Mouse (Mus musculus): ENCODE measurements around the gene Vamp8. TPM values are rescaled to one million over a fixed set of nuclear protein-coding genes. Genes with fewer than 3 reads are reported as not detected.
A peak's percentile ranks its signal among the peaks of the same experiment; 100 is the strongest.

Vamp8 gene
- polyA plus RNA-seq, 1 experiment from 2014 or later = 146 TPM

- Histone ChIP-seq H3K9ac (no peak overlapping the region), H3K4me3 (no peak overlapping the region), H3K27me3 (no peaks in the 10 kb centered on the region), H3K4me2 (replicated peaks) (no peak overlapping the region), H3K9me3 (no peaks in the 10 kb centered on the region), H3K27ac (no peak overlapping the region), H3K4me1 (peaks cover 30% of the 10 kb centered on the region), H3K36me3 (no peaks in the 10 kb centered on the region)
- no peak for ATAC-seq (ENCODE audit: low FRiP score, low read depth)
- WGBS = 94% methylated on average over 5 of the region's 5 CpGs
These were observed 1.8 kb upstream of the Vamp8 start for GRCm38 (mm10) chr6:72392341-72392740.

- ATAC-seq (ENCODE audit: low FRiP score, low read depth) = no peak
- Histone ChIP-seq H3K27ac (peak overlapping the region; percentile 93), H3K9me3 (no peaks in the 10 kb centered on the region), H3K36me3 (peaks cover 10% of the 10 kb centered on the region), H3K4me2 (replicated peaks) (peak overlapping the region; percentile 77), H3K4me3 (peak overlapping the region; percentile 54), H3K4me1 (peaks cover 30% of the 10 kb centered on the region), H3K27me3 (no peaks in the 10 kb centered on the region), H3K9ac (peak overlapping the region; percentile 77)
- WGBS = 21% methylated on average over 12 of the region's 12 CpGs
These were observed 455 bp upstream of the Vamp8 start for GRCm38 (mm10) chr6:72390795-72391521.

GRCm38 (mm10) chr6:72389471-72389940 lies 997 bp downstream of the Vamp8 start:
- Histone ChIP-seq H3K36me3 (peaks cover 24% of the 10 kb centered on the region), H3K9ac (peak overlapping the region; percentile 77), H3K4me2 (replicated peaks) (peak overlapping the region; percentile 77), H3K27me3 (no peaks in the 10 kb centered on the region), H3K9me3 (no peaks in the 10 kb centered on the region), H3K27ac (peak overlapping the region; percentile 93), H3K4me3 (peak overlapping the region; percentile 54), H3K4me1 (peaks cover 30% of the 10 kb centered on the region)
- WGBS = 13% methylated on average over 13 of the region's 13 CpGs
- ATAC-seq (ENCODE audit: low FRiP score, low read depth) = 0 out of 2 replicates have a peak, but pooled peaks have one; percentile 26

GRCm38 (mm10) chr6:72388791-72389329 lies 1.6 kb downstream of the Vamp8 start:
- ATAC-seq (ENCODE audit: low FRiP score, low read depth) = no peak
- Histone ChIP-seq H3K4me2 (replicated peaks) (peak overlapping the region; percentile 77), H3K9me3 (no peaks in the 10 kb centered on the region), H3K9ac (peak overlapping the region; percentile 77), H3K36me3 (peaks cover 30% of the 10 kb centered on the region), H3K4me1 (peaks cover 30% of the 10 kb centered on the region), H3K27ac (no peak overlapping the region; the same call in 1 of the 2 replicates), H3K27me3 (no peaks in the 10 kb centered on the region), H3K4me3 (peak overlapping the region; percentile 54)
- WGBS = 42% methylated on average over 6 of the region's 6 CpGs

GRCm38 (mm10) chr6:72388266-72388665 lies 2.2 kb downstream of the Vamp8 start:
- no peaks in the 10 kb centered on the region for H3K9me3 ChIP-seq
- H3K4me3 ChIP-seq = peak overlapping the region; percentile 54; the same call in 1 of the 2 replicates
- no peak overlapping the region for H3K9ac ChIP-seq
- peak overlapping the region; percentile 77 for H3K4me2 ChIP-seq (replicated peaks)
- no peak for ATAC-seq (ENCODE audit: low FRiP score, low read depth)
- H3K4me1 ChIP-seq = peaks cover 30% of the 10 kb centered on the region
- 40% methylated on average over 10 of the region's 10 CpGs for WGBS
- peaks cover 31% of the 10 kb centered on the region for H3K36me3 ChIP-seq
- no peaks in the 10 kb centered on the region for H3K27me3 ChIP-seq
- H3K27ac ChIP-seq = no peak overlapping the region

GRCm38 (mm10) chr6:72387816-72388215 lies 2.7 kb downstream of the Vamp8 start:
- H3K4me3 ChIP-seq = no peak overlapping the region
- WGBS = 53% methylated on average over 3 of the region's 3 CpGs

GRCm38 (mm10) chr6:72386561-72386960 lies 3.9 kb downstream of the Vamp8 start:
- Histone ChIP-seq H3K4me2 (replicated peaks) (no peak overlapping the region), H3K9me3 (no peaks in the 10 kb centered on the region), H3K9ac (no peak overlapping the region), H3K4me1 (peaks cover 30% of the 10 kb centered on the region), H3K36me3 (peaks cover 31% of the 10 kb centered on the region), H3K4me3 (no peak overlapping the region), H3K27ac (no peak overlapping the region), H3K27me3 (no peaks in the 10 kb centered on the region)
- 86% methylated on average over 2 of the region's 2 CpGs for WGBS
- ATAC-seq (ENCODE audit: low FRiP score, low read depth) = no peak

More at GRCm38 (mm10) chr6:72387816-72388215, 2.7 kb downstream of the Vamp8 start:
- no peak overlapping the region for H3K9ac ChIP-seq
- H3K9me3 ChIP-seq = no peaks in the 10 kb centered on the region
- H3K36me3 ChIP-seq = peaks cover 31% of the 10 kb centered on the region
- peak overlapping the region; percentile 77 for H3K4me2 ChIP-seq (replicated peaks)
- H3K27ac ChIP-seq = no peak overlapping the region
- ATAC-seq (ENCODE audit: low FRiP score, low read depth) = no peak
- peaks cover 30% of the 10 kb centered on the region for H3K4me1 ChIP-seq
- no peaks in the 10 kb centered on the region for H3K27me3 ChIP-seq

- Histone ChIP-seq H3K4me2 (replicated peaks) (no peak overlapping the region), H3K4me3 (no peak overlapping the region), H3K9me3 (no peaks in the 10 kb centered on the region), H3K36me3 (peaks cover 31% of the 10 kb centered on the region), H3K9ac (no peak overlapping the region), H3K27me3 (peaks cover 1% of the 10 kb centered on the region; the same call in 1 of the 2 replicates), H3K27ac (no peak overlapping the region), H3K4me1 (peaks cover 25% of the 10 kb centered on the region)
- no peak for ATAC-seq (ENCODE audit: low FRiP score, low read depth)
- WGBS = 95% methylated on average over 4 of the region's 4 CpGs
These were observed 5.2 kb downstream of the Vamp8 start for GRCm38 (mm10) chr6:72385258-72385657.

GRCm38 (mm10) chr6:72383952-72384351 lies 6.6 kb downstream of the Vamp8 start:
- Histone ChIP-seq H3K4me3 (no peak overlapping the region), H3K27ac (no peak overlapping the region), H3K27me3 (peaks cover 11% of the 10 kb centered on the region; the same call in 1 of the 2 replicates), H3K9ac (no peak overlapping the region), H3K4me1 (peaks cover 25% of the 10 kb centered on the region), H3K36me3 (peaks cover 31% of the 10 kb centered on the region), H3K4me2 (replicated peaks) (no peak overlapping the region), H3K9me3 (no peaks in the 10 kb centered on the region)
- WGBS = 95% methylated on average over 7 of the region's 7 CpGs
- ATAC-seq (ENCODE audit: low FRiP score, low read depth) = no peak

- H3K9ac ChIP-seq = no peak overlapping the region
- H3K4me2 ChIP-seq (replicated peaks) = no peak overlapping the region
- no peak overlapping the region for H3K27ac ChIP-seq
- H3K27me3 ChIP-seq = peaks cover 11% of the 10 kb centered on the region; the same call in 1 of the 2 replicates
- ATAC-seq (ENCODE audit: low FRiP score, low read depth) = no peak
- no peaks in the 10 kb centered on the region for H3K9me3 ChIP-seq
- H3K4me1 ChIP-seq = peaks cover 18% of the 10 kb centered on the region
- WGBS = 83% methylated on average over 6 of the region's 6 CpGs
- peaks cover 31% of the 10 kb centered on the region for H3K36me3 ChIP-seq
- H3K4me3 ChIP-seq = no peak overlapping the region
These were observed 7.2 kb downstream of the Vamp8 start for GRCm38 (mm10) chr6:72383142-72383820.

GRCm38 (mm10) chr6:72382494-72382893 lies 8.0 kb downstream of the Vamp8 start:
- peaks cover 10% of the 10 kb centered on the region for H3K4me1 ChIP-seq
- WGBS = 81% methylated on average over 6 of the region's 6 CpGs
- no peak overlapping the region for H3K4me2 ChIP-seq (replicated peaks)
- no peak overlapping the region for H3K9ac ChIP-seq
- H3K27ac ChIP-seq = no peak overlapping the region
- no peaks in the 10 kb centered on the region for H3K9me3 ChIP-seq
- peaks cover 31% of the 10 kb centered on the region for H3K36me3 ChIP-seq
- ATAC-seq (ENCODE audit: low FRiP score, low read depth) = no peak
- peaks cover 11% of the 10 kb centered on the region; the same call in 1 of the 2 replicates for H3K27me3 ChIP-seq
- H3K4me3 ChIP-seq = no peak overlapping the region
